Mouse (Mus musculus) fibroblast of lung, adult 2 months (primary cell): ENCODE results near the gene Mark4.
A peak's percentile ranks its signal among the peaks of the same experiment; 100 is the strongest.

Experiments used
- DNase-seq: peaks from one replicate; pipeline ENCODE4 v3.0.0-alpha.2; 2011; ENCODE audit warnings: low read depth

Gene Mark4

DNA sequence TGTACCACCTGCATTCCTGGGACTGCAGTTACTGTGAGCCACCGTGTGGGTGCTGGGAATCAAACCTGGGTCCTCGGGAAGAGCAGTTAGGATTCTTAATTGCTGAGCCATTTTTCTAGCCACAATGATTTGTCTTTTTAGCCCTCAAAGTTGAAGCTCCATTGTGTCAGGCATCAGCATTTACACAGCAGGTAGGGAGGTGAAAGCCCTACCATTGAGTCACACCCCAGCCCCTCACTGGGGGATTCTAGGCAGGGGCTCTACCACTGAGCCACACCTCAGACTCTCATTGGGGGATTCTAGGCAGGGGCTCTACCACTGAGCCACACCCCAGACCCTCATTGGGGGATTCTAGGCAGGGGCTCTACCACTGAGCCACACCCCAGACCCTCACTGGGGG, 22.3 kb downstream of the Mark4 start:
- DNase-seq, result no peak

DNA sequence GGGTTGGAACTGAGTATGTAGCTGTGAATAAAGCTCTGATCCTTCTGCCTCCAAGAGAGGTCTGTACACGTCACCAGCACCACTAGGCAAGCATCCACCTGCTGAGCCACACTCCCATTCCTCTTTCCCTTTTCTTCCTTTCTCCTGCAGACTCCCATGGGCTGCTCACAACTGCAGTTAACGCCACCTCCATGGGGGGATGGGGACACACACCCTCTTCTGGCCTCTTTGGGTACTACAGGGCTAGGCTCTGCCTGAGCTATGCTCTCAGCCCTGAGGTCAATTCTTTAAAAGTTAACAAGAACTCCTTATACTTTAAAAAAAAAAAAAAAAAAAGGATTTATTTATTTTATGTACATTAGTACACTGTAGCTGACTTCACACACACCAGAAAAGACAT, 26.1 kb downstream of the Mark4 start:
- no peak for DNase-seq

DNA sequence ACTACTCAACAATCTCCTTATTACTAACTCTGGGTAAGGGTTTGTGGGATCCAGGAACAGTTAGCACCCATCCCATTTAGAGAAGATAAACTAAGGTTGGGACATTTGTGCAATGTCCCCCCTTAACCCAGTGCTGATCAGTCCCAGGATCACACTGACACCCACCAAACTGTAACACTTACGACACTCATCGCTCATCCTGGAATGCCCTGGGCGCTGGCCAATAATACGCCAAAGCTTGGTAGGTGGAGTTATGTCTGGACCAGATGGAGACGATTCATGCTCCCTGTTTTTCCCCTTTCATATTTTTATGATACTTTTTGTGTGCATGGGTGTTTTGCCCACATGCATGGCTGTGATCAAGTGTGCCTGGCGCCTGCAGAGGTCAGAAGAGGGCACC, 28.2 kb downstream of the Mark4 start:
- DNase-seq, result no peak

DNA sequence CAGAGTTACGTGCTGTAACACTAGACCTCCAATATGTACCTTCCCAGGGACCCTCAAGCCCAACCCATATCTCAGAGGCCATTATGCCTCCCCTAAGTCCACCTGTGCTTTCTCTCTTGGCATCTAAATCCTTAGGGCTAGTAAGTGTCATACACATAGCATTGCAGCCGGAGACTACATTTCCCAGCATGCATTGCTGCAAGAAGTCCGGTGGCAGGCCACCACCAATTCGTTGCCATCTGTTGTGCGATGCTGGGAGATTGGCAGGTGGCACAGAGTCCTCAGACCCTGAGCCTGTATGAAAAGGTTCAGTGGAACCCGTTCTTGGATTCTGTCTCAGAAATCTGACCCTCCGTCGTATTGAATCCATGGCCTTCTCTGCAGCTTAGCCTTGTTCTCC, 28.9 kb downstream of the Mark4 start:
- DNase-seq, result no peak

DNA sequence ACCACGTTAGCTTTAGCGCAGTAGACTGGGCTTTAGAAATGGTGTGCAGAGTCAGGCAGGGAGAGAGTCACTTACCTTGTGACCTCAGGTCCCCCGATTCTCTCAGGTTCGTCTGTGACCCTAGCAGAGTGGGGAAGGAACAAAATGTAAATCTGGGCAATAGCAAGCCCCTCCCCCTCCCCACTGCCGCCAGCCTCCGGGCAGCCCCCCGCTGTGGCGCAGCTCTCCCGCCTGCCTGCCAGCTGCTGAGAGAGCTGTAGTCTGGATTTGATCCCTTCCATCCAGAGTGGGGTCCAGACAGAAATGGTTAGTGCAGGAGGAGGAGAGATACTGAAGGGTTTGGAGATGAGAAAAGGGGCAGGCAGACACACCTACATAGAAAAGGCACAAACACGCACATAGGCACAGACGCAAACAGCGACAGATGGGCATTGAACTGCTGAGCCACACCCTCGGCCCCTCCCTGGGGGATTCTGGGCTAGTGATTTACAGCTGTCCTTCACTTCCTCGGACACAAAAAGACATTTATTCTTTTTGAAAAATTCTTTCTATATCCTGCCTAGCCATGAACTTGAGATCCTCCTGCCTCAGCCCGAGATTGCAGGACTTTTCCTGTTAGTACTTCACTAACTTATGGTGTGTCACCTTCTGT, 30.5 kb downstream of the Mark4 start:
- no peak for DNase-seq

DNA sequence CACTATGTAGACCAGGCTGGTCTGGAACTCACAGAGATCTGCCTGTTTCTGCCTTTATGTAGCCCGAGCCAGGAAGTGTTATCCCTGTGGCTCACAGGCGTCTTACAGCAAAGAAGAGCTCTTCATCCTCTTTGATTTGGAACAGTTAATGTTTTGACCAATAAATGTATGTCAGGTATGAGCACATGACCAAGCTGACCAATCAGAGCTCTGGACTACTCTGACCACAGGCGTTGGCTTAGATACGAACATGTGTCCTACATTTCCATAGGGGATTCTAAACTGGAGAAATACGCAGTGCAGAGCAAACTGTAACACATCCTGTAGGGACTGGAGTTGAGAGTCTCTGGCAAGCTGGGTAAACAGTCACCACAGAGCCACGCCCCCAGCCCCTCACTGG, 31.7 kb downstream of the Mark4 start:
- no peak for DNase-seq

DNA sequence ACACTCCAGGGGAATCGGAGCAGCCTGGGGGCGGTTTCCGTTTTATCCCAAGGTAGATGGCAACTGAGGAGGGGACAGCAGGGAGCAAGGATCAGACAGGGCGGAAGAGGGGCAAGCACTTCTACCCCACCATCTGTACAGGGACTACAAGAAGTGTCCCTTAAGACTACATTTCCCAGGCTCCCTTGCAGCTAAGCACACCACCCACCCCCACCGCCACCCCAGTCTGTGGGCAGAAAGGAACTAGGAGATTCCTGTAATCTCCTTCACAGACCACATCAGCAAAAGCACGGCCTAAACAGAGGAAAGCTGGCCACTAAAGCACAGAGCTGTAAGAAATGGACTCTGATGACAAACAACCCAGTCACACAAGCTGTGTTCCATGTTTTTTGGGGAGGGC, 32.3 kb downstream of the Mark4 start:
- no peak for DNase-seq

DNA sequence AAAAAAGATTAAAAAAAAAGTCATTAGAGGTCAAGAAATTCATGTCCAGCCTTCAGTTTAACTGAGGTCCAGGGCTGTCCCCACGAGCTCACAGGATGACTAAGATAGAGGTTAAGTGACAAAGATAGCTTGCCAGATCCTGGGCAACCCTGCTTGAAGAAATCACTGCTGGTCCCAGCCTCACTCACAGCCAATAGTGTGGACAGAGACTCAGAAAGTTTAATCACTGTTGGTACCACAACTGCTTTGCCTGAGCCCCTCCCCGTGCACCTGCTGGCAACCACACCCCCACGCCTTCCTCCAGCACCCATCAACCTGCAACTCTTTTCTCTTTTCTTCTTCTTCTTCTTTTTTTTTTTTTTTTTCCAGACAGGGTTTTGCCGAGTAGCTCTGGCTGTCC, 34.6 kb downstream of the Mark4 start:
- no peak for DNase-seq

DNA sequence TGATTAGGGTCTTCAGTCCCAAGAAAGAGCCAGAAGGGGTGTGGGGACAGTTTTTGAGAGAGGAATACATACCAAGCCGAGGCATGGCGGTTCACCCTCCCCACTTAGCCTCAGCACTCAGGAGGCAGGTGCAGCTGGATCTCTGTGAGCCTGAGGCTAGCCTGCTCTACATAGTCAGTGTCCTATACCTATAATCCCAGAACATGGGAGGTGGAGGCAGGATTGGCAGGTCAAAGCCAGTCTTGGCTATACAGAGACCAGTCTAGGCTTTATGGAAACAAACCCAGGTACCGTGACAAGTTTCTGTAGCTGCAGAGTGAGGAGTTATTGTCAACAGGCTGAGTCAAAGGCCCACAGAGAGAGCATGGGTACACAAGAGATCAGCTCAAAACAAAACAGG, 35.5 kb downstream of the Mark4 start:
- DNase-seq, result no peak

DNA sequence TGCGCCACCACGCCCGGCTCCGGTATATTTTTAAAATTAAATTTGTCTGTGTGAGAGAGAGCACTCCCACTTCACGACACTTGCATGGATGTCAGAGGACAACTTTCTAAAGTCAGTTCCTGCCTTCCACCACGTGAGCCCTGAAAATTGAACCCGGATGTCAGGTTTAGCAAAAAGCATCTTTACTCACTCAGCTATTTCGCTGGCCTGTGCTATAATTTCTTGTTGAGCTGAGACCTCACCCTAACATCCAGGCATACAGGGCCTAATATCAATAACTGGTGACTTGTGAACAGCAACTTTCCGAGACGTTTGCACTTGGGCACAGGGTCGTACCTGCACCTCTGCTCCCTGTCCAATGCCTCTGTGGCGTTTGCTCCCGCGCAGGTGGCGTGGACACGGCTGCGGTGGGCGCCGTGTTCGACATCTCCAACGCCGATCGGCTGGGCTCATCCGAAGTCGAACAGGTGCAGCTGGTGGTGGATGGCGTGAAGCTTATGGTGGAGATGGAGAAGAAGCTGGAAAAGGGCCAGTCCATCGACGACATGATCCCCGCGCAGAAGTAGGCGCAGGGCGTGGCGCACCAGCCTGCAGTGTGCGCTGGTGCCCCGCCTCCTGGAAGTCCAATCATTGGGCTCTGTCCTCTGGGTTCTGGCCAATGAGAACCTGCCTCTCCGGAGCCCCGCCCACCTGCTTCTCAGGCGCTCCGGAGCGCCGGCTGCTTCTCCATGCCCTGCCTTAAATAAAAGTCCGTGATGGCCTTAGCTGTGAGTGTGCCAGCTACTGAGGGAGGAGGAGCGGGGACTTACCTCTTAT, 37.6 kb downstream of the Mark4 start:
- DNase-seq, result peak; percentile 40

DNA sequence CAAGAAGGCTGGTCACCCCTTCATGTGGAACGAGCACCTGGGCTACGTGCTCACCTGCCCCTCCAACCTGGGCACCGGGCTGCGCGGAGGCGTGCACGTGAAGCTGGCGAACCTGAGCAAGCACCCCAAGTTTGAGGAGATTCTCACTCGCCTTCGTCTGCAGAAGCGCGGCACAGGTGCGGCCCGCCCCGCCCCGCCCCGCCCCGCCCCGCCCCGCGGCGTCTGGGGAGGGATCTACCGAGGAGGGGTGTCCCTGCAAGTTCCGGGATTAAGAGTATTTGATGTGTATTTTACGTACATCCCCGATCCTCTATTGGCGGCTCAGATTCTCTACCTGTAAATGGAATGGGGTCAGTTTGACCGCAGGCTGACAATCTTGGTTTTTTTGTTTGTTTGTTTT, 38.5 kb downstream of the Mark4 start:
- no peak for DNase-seq

DNA sequence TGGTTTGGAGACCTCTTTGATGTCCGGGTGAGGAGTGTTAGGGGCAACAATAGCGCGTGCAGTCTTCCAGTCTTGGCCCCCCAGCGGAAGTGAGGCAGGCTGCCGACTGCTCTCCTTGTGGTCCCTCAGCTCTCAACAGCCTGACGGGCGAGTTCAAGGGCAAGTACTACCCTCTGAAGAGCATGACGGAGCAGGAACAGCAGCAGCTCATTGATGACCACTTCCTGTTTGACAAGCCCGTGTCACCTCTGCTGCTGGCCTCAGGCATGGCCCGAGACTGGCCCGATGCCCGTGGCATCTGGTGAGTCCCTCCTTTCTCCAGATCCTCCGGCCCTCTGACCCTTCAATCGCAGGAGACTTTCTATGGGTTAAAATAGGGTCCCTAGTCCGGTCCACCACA, 42.0 kb downstream of the Mark4 start:
- no peak for DNase-seq

DNA sequence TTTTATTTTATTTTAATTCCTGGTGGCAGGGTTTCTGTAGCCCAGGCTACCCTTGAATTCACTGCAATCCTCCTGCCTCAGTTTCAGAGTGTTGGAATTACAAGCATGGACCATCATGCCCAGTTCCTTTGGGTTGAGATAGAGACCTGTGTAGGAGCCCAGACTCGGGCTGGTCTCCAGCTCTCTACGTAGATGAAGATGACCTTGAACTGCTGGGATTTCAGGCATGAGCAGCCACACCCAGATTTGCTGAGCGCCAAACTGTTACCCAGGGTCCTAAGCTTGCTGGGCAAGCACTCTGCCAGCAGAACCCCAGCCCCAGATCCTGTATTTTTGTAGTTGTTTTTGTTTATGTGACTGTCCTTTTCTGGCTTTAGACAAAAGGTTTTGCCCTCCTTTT, 45.1 kb downstream of the Mark4 start:
- no peak for DNase-seq

DNA sequence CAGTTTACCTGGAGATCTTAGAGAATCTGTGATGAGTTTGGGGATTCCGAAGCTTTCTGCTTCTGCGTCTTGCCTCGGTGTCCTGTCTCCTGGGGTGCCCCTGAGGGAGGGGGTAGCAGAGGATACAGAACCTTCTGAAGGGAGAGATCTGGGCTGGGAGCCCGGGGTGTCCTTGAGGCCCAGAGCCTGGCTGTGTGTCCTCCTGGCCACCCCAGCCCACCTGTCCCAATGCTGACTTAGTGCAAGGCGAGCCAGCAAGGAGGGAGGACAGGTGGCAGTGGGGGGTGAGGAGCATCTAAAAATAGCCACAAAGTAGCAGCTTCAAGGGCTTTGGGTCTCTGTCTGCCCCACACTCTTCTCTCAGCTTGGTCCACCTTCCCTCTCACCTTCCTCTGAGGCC, 46.8 kb downstream of the Mark4 start:
- no peak for DNase-seq

DNA sequence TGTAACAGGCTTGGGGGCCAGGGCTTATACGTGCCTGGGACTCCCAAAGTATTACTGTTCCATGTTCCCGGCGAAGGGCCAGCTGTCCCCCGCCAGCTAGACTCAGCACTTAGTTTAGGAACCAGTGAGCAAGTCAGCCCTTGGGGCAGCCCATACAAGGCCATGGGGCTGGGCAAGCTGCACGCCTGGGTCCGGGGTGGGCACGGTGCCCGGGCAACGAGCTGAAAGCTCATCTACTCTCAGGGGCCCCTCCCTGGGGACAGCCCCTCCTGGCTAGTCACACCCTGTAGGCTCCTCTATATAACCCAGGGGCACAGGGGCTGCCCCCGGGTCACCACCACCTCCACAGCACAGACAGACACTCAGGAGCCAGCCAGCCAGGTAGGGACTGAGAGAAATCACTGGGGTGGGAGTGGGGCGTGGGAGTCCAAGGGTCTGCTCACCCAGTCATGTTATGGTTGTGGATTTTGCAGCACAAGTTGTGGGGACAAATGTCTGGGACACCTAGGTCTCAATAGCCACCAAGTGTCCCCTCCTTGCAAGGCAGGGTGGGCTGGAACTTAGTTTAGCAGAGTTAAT, 47.8 kb downstream of the Mark4 start:
- DNase-seq, result no peak

DNA sequence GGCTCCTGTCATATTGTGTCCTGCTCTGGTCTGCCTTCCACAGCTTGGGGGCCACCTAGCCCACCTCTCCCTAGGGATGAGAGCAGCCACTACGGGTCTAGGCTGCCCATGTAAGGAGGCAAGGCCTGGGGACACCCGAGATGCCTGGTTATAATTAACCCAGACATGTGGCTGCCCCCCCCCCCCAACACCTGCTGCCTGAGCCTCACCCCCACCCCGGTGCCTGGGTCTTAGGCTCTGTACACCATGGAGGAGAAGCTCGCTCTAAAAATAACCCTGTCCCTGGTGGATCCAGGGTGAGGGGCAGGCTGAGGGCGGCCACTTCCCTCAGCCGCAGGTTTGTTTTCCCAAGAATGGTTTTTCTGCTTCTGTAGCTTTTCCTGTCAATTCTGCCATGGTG, 48.9 kb downstream of the Mark4 start:
- no peak for DNase-seq

DNA sequence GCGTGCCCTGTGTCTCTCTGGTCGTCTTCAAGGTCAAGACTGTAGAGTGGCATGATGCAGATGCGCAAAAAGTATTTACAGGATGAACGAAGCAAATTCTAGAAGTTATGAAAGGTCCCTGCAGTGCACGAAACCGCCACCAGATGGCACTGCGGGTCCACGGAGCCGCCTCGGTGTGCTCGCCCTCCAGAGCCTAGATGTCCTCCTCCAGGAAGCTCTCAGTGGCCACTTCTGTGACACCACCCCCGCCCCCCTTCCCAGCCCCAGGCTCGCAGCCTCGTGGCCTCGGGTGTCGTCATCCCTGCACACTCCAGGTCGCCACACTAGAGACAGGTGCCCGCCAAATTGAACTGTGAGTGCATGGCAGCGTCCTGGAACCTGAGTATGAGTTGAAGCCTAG, 53.2 kb downstream of the Mark4 start:
- peak; percentile 36 for DNase-seq

DNA sequence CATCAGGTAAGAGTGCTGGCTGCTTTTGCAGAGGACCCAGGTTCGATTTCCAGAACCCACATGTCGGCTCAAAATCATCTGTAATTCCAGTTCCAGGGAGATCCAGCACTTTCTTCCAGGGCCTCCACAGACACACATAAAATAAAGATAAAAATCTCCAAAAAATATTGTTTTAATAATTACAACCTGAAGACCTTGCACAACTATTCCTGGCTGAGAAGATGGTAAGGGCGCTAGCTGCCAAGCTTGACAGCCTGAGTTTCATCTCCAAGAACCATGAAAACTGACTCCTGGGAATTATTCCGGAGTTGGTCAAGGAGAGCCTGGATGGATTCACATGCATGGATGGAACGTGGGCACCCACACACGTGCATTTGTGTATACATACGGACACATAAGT, 54.1 kb downstream of the Mark4 start, which contains the start of gene Ckm:
Gene Ckm, plus strand, starts transcription at position 301 of the 400 bp plus-strand sequence.
- no peak for DNase-seq

DNA sequence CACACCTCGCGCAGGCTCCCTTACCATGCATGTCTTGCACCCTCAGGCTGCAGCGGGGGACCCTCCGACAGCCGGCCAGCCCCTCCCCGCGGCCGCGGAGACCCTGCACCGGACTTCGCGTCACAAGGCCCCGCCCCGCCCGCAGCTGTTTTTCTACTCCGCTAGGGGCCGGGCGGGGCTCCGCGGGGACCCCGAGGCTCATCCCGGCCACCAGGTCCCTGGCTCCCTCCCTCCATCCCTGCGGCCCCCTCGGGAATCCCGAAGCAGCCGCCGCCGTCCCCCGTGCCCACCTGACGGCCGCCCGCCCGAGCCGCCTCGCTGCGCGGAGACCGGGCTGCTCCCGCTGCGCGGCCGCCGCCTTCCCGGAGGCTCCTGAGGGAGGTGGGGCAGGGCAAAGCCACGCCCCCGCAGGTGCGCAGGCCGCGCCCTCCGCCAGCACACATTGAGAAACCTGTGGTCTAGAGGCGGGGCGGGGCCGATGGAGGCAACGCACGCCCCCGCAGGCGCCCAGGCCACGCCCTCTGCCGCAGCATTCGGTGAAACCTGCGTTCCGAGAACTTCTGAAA, 54.8 kb downstream of the Mark4 start, which contains the start of gene Klc3:
Gene Klc3, minus strand, starts transcription at position 374 of the 566 bp plus-strand sequence.
- no peak for DNase-seq

DNA sequence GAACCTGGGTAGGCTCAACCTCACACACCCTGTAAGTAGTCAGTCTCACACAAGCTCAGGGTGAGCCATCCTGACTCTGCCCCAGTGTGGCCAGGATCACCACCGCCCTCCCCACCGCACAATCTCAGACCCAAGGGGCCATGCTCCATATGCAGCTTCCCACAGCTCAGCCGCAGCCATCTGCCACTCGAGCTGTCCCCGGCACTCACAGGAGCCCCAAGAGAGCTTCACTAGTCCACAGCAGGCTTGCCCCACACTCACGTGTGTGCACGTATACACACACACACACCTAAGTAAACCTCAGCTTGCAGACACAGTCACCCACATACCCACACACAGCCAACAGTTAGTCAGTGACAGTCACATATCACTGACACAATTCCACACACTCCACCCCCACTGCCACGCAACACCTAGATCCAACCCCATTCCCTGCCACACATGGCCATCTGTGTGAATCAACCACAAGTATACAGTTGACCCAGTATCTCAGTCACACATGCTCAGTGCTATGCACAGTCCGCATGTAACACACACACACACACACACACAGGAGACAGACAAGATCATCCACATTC, 56.0 kb downstream of the Mark4 start:
- no peak for DNase-seq

DNA sequence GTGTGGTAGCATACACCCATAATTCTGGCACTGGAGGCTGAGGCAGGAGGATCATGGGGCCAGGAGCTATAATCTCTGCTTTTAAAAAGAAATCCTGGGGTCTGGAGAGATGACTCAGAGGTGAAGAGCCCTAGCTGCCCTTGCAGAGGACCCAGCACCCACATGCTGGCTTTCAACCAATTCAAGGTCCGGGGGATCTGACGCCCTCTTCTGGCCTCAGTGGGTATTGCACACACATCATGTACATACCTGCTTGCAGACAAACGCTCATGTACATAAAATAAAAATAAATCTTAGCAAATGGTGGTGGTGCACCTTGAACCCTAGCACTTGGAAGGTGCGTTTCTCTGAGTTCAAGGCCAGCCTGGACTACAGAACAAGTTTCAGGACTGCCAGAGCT, 57.7 kb downstream of the Mark4 start:
- DNase-seq, result no peak

DNA sequence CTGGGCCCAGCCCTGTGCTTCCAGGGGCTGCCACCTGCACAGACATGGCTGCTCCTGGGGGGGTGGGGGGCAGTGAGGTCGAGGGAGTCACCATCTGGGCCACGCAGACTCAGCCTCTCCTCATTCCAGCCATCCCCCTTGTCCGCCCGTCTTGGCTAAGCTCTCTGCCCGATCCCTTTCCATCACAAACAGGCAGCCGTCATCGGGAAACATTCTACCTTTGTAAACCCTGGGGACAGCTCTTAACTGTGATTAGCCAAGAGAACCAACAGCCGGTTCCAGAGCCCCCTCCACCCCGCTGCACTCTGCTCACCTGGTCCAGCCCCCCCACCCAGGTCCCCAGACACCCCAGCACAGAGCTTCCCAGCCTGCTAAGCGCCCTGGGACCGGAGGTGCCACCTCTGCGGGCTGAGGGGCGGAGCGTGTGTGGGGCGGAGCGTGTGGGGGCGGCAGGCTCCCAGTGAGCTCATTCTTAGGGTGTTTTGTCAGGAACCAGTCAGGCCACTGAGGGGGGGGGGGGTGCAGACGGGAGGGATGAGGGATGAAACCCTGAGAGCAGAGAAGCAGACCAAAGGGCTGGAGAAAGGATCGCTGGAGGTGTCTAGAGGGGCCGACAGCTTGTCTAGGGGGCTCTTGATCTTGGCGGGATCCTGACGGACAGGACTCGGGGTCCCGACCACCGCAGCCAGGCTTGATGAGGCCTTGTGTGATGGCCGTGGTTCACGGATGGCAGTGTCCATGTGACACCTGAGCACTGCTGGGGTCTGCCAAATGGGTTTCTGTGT, 58.9 kb downstream of the Mark4 start:
- DNase-seq, result peak; percentile 35
